Mouse (Mus musculus): ENCODE measurements at regions not wholly inside any gene's neighbourhood (a gene's known extent, or its start where the extent isn't known, plus 50 kb on each side); places are given as distances from the start of the nearest gene placed in this dataset.
A peak's percentile ranks its signal among the peaks of the same experiment; 100 is the strongest.

DNA sequence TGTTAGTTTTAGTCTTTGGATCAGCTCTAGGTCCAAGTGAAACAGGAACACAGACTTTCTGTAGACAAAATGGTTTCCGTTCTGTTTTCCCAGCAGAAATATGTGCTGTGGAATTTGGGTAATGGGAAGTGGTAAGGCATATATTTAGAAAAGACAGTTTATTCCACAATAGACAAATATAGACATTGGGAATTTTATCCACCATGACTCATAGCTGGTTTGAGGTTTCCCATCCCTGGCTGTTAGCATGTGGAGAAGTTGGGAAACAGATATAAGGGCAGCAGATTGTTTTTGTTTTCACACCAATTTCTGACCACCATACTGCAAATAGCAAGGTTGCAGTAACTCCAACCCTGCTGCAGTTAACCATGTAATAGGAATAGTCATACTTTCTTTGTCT is 385.0 kb upstream of the Adam34 start:
- DNase-seq (ENCODE audit: low read depth) = peak; percentile 78

DNA sequence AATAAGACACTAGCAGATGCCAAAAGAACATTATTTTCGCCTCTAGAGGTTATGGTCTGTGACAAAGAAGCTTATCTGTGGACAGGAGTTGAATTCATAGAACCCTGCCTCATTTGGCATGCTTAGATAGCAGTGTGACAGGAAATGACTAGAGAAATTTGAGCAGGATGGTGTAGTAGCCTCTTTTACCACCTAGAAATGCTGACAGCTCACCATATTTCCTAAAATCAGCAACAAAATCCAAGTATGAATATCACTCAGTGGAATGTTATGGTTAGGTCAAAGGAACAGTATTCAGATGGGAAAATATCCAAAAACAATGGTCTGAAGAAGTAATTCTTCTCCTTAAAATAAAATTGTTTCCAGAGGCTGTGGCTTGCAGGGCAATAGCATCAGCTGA is 383.6 kb upstream of the Adam34 start:
- DNase-seq (ENCODE audit: low read depth) = peak; percentile 50

DNA sequence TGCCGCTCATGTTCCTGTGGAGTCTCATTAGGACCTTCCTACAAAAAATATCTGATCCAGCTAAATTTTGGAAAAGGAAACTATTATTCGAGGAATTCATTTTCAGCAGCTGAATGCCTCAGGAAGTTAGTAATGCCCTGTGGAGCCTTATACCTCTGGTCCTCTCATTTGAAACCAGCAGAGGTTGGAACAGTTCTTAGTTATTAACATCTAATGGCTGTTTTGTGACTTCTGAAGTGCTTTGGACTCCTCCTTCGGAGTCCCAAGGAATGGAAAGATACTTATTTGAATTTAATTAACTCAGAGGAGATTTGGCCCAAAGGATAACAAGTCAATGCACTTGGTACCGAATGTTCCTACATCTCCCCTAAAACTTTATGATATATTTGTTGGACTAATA is 372.2 kb upstream of the Adam34 start:
- no peak for DNase-seq (ENCODE audit: low read depth)

DNA sequence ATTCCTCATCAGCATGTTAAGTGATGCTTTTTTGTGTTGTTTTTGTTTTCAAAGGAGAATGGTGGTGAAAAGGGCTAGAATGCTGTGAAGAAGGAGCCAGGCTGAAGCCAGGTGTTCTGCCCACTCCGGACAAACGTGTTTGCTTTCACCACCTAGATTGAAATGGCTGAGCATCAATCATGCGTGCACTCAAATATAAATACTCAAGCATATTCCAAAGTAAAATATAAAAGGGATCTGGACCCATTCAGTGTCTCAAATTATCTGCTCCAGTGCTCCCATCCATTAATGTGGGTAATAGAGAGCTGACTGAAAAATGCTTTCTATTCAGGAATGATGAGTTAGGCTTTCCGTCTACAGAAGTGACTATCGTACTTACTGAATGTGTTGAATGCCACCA is 349.0 kb upstream of the Adam34 start:
- no peak for DNase-seq (ENCODE audit: low read depth)

DNA sequence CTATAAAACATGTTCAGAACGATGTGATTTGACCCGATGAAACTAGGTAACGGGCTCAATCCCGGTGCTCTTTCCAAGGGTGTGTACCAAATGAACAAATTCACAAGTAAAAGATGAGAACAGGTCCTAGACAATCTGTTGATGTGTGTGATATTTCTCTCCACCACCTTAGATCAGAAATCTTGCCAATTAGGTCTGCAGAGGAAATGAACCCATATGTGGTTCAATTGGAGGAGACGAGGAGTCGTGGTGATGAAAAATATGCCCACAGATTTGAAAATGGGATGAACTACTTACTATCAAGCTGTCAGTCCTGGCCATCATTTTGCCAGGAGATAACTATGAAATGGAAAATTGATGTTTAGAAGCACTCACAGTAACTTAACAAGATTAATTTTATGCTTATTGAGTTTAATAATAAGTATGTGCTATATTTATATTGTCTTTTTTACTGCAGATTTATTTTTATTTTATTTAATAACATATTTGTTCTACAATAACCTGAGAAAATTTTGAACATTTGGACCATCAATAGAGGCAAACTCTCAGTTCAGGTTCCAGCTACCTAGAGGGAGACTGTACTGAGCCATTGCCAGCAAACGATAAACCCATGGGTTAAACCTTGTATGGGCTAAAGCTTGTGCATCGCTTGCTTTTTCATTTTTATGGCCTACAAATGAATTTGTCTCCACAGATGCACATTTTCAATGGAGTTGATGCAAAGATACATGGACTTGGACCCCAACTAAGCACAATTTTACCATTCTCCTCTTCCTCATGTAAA is 332.9 kb upstream of the Adam34 start:
- DNase-seq (ENCODE audit: low read depth) = no peak

DNA sequence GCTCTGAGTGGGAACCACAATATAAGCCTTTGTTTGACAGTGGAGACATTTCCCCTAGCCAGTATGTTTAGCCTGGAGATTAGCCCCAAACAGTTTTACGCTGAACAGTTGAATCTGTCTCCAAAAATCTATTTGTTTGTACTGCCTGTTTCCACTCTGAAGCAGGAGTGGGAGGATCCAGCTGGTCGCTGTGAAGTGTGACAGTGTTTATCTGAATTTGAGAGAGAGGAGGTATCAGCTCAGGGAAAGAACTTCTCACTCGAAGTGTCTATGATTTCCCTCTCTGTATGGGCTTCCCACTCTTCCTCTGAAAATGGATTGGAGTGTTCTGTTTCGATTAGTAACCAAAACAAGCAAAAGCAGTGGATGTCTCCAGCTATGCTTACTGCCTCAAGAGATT is 324.4 kb upstream of the Adam34 start:
- DNase-seq (ENCODE audit: low read depth) = no peak

DNA sequence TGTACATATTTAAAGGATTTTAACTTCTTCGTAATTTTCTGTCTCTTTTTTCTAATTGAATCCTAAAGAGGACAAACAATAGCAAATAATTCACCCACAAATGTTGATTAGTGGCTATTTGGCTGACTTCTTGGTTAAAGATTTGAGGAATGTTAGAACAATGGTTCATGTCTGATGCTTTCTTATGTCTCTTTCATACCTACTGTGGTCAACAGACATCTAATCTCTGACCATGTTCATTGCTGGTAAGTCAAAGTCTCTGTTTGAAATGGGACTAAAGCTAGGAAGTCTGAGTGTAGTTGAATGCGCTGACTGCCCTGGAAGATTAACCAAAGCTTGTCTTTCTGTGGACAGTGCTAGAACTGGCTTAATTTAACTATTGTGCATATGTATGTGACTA is 321.5 kb upstream of the Adam34 start:
- no peak for DNase-seq (ENCODE audit: low read depth)

DNA sequence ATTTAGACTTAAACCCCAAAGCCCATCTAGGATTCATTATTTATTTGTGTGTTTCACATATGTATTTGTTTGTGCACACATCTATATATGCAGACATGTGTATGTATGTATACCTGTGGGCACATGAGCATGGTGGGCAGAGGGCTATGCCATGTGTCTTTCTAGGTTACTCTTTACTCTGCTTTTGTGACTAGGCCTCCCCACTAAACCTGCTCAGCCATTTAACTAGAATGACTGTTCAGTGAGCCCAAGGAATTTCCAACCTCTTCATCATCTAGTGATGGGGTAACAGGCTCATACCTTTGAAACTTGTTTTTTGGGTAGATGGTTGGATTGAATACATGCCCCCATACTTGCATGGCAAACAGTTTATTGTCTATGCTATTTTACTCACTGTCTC is 321.1 kb upstream of the Adam34 start:
- DNase-seq (ENCODE audit: low read depth) = no peak

DNA sequence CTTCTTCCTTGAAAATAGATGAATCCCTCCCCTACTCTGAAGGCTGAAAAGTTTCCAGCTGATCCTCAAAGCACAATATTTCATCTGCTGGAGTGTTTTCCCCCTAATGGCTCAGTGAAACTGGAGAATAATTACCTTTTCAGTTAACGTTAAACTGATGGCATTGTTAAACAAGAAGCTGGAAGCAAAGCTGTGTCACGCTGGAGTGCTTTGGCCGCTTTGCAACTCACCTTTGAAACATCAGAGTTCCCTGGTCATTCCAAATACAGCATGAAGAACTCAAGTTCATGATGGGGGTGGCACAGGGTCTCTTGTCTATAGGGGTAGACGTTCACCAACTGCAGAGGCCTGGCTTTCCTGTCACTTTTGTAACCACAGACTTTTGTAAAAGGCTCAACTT is 317.9 kb upstream of the Adam34 start:
- no peak for DNase-seq (ENCODE audit: low read depth)

DNA sequence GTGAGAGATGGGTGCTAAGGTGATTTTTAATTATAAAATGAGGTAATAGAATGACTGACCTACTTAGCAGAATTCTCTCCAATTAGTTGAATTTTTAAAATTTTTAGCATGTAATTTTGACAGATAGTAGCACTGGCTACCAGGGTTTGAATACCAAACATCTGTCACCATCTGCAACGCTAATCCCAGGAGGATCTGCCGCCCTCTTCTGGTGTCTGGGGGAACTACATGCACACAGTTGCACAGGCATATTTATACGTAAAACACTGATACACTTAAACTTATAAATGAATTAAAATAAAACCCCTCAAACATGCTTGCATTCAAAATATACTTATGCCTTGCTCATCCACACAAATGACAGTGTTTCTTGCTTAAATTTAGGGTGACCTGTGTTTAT is 316.1 kb upstream of the Adam34 start:
- DNase-seq (ENCODE audit: low read depth) = peak; percentile 29

DNA sequence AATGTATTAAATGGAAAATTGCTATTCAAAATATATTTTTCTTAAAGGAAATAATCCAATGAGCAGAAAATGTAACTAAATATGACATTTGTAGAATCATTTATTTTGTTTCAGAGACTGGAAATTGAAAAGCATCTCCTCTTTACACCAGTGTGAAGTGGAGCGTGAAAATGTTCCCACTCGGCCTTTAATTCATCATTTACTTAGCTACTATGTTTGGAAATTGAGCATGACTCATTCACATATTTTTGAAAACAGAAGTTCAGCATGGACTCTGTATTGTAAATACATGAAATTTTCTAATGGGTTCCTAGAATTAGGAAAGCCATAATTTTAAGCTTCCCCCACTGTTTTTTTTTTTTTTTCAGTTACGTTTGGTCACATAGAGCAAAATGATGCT is 314.2 kb upstream of the Adam34 start:
- no peak for DNase-seq (ENCODE audit: low read depth)

Data from NIH3T3 (cell line).